Mouse (Mus musculus) kidney, postnatal 0 days (tissue): ENCODE results near the gene Svbp. TPM values are rescaled to one million over a fixed set of nuclear protein-coding genes. Genes with fewer than 3 reads are reported as not detected.

Experiments used
- ATAC-seq: fragments of 200-750 bp; cut with Nextera tagmentation; replicated peaks from 2 replicates; pipeline ENCODE4 v1.8.0; 2017; ENCODE audit warnings: low read depth, moderate number of reproducible peaks, moderate TSS enrichment, moderate library complexity; ENCODE audit not compliant: low FRiP score
- DNase-seq: peaks from one replicate; pipeline ENCODE4 v3.0.0-alpha.2; 2016; ENCODE audit warnings: low spot score
- H3K27ac ChIP-seq: fragments of 300-500 bp; sonication (generic); 2 replicates; pipeline ENCODE4 v1.5.1; 2014; ENCODE audit warnings: mild to moderate bottlenecking
- H3K27me3 ChIP-seq: fragments of 300-500 bp; sonication (generic); 2 replicates; pipeline ENCODE4 v1.6.1; 2014; ENCODE audit warnings: low read length, mixed read lengths; ENCODE audit not compliant: insufficient read depth
- H3K36me3 ChIP-seq: fragments of 300-500 bp; sonication (generic); 2 replicates; pipeline ENCODE4 v1.6.1; 2014; ENCODE audit warnings: low read length, mixed read lengths; ENCODE audit not compliant: insufficient read depth
- H3K4me1 ChIP-seq: fragments of 300-500 bp; sonication (generic); replicated peaks from 2 replicates; pipeline ENCODE4 v1.6.1; 2014; ENCODE audit warnings: antibody characterized with exemption, low read length, mixed read lengths; ENCODE audit not compliant: insufficient read depth
- H3K4me2 ChIP-seq: fragments of 300-500 bp; sonication (generic); 2 replicates; pipeline ENCODE4 v1.6.1; 2014; ENCODE audit warnings: mild to moderate bottlenecking, low read length, moderate library complexity, mixed read lengths
- H3K4me3 ChIP-seq: fragments of 300-500 bp; sonication (generic); replicated peaks from 2 replicates; pipeline ENCODE4 v1.5.1; 2014; ENCODE audit warnings: low read depth, low read length
- H3K9ac ChIP-seq: fragments of 300-500 bp; sonication (generic); 2 replicates; pipeline ENCODE4 v1.6.1; 2014; ENCODE audit warnings: low read depth, low read length
- H3K9me3 ChIP-seq: fragments of 300-500 bp; sonication (generic); replicated peaks from 2 replicates; pipeline ENCODE4 v1.6.1; 2016; ENCODE audit warnings: low read length, inconsistent platforms, mixed read lengths
- CTCF ChIP-seq: IDR thresholded peaks from 2 replicates; pipeline ENCODE4 v1.5.1; 2016; ENCODE audit warnings: antibody characterized with exemption, low read depth, mild to moderate bottlenecking, moderate library complexity
- WGBS: fragments of 180-500 bp; shearing (Covaris S2); extraction: QIAGEN DNeasy Blood & Tissue Kit; methylation state at CpG from one replicate; pipeline ENCODE4 v1.1.7; 2014; 5-methylcytosine and 5-hydroxymethylcytosine counted together
- polyA plus RNA-seq: library from polyadenylated mRNA; unstranded; fragments of >200 nt; fragmentation: Nextera tagmentation; extraction: Ambion mirVana; gene quantifications from 2 replicates; pipeline ENCODE4 v1.2.1, GENCODE M21; 2015

Gene Svbp
- polyA plus RNA-seq, 1 experiment from 2014 or later: 150 TPM

GRCm38 (mm10) chr4:119185771-119186170, 9.3 kb upstream of the Svbp start:
- no peak for ATAC-seq
- no peaks in the 10 kb centered on the region for H3K36me3 ChIP-seq
- no peak for TF ChIP-seq CTCF
- no peaks in the 10 kb centered on the region for H3K4me1 ChIP-seq
- H3K9me3 ChIP-seq: no peaks in the 10 kb centered on the region
- H3K27me3 ChIP-seq: no peaks in the 10 kb centered on the region
- H3K9ac ChIP-seq: no peak overlapping the region
- no peak overlapping the region for H3K27ac ChIP-seq
- WGBS: 80% methylated on average over 4 of the region's 4 CpGs
- no peak overlapping the region for H3K4me2 ChIP-seq
- DNase-seq: no peak
- no peak overlapping the region for H3K4me3 ChIP-seq

GRCm38 (mm10) chr4:119188060-119188785, 6.9 kb upstream of the Svbp start:
- no peak for ATAC-seq
- Histone ChIP-seq H3K36me3 (no peaks in the 10 kb centered on the region), H3K9ac (no peak overlapping the region), H3K27ac (no peak overlapping the region), H3K4me3 (no peak overlapping the region), H3K27me3 (no peaks in the 10 kb centered on the region), H3K4me1 (no peaks in the 10 kb centered on the region), H3K9me3 (no peaks in the 10 kb centered on the region), H3K4me2 (no peak overlapping the region)
- 45% methylated on average over 11 of the region's 11 CpGs for WGBS
- no peak for DNase-seq
- TF ChIP-seq CTCF: peak; percentile 55

GRCm38 (mm10) chr4:119189392-119189791, 5.7 kb upstream of the Svbp start:
- no peaks in the 10 kb centered on the region for H3K36me3 ChIP-seq
- TF ChIP-seq CTCF: no peak
- WGBS: 84% methylated on average over 6 of the region's 6 CpGs
- H3K9me3 ChIP-seq: no peaks in the 10 kb centered on the region
- no peaks in the 10 kb centered on the region for H3K4me1 ChIP-seq
- no peak overlapping the region for H3K4me2 ChIP-seq
- H3K9ac ChIP-seq: no peak overlapping the region
- no peak overlapping the region for H3K4me3 ChIP-seq
- ATAC-seq: no peak
- no peak overlapping the region for H3K27ac ChIP-seq
- H3K27me3 ChIP-seq: no peaks in the 10 kb centered on the region
- no peak for DNase-seq

- H3K27ac ChIP-seq: no peak within 1 kb of the TSS
- H3K36me3 ChIP-seq: no peaks in the 10 kb centered on the region
- no peak within 1 kb of the TSS for H3K4me2 ChIP-seq
- no peak within 1 kb of the TSS for H3K9ac ChIP-seq
- H3K9me3 ChIP-seq: no peaks in the 10 kb centered on the region
- no peak for TF ChIP-seq CTCF
- 81% methylated on average over 6 of the region's 6 CpGs for WGBS
- no peak for DNase-seq
- no peak within 1 kb of the TSS for H3K4me3 ChIP-seq
- no peaks in the 10 kb centered on the region for H3K27me3 ChIP-seq
- ATAC-seq: no peak
- no peaks in the 10 kb centered on the region for H3K4me1 ChIP-seq
Observed at GRCm38 (mm10) chr4:119189864-119190263, 5.2 kb upstream of the Svbp start, which contains the start of gene Ermap. Ermap (minus strand) TSS chr4:119190011.

- no peak overlapping the region for H3K27ac ChIP-seq
- H3K36me3 ChIP-seq: no peaks in the 10 kb centered on the region
- 83% methylated on average over 8 of the region's 8 CpGs for WGBS
- DNase-seq (no peak), ATAC-seq (no peak)
- H3K9ac ChIP-seq: no peak overlapping the region
- TF ChIP-seq CTCF: no peak
- no peaks in the 10 kb centered on the region for H3K9me3 ChIP-seq
- no peaks in the 10 kb centered on the region; the same call in 1 of the 2 replicates for H3K4me1 ChIP-seq
- H3K27me3 ChIP-seq: no peaks in the 10 kb centered on the region
- H3K4me2 ChIP-seq: no peak overlapping the region
- H3K4me3 ChIP-seq: no peak overlapping the region
Observed at GRCm38 (mm10) chr4:119190618-119191017, 4.5 kb upstream of the Svbp start.

GRCm38 (mm10) chr4:119191273-119191672, 3.8 kb upstream of the Svbp start:
- H3K4me2 ChIP-seq: no peak overlapping the region

More at GRCm38 (mm10) chr4:119191273-119191672, 3.8 kb upstream of the Svbp start:
- WGBS: 68% methylated on average over 3 of the region's 3 CpGs
- TF ChIP-seq CTCF: no peak
- Histone ChIP-seq H3K9me3 (no peaks in the 10 kb centered on the region), H3K36me3 (no peaks in the 10 kb centered on the region), H3K4me3 (no peak overlapping the region), H3K9ac (no peak overlapping the region), H3K27me3 (no peaks in the 10 kb centered on the region), H3K4me1 (peaks cover 2% of the 10 kb centered on the region), H3K27ac (no peak overlapping the region)
- ATAC-seq (no peak), DNase-seq (no peak)
